Mouse (Mus musculus): ENCODE results near the gene Cacna1d.

The Cacna1d gene

GRCm38 (mm10) chr14:29994976-29995375 lies 496.3 kb downstream of the Cacna1d start:
- Histone ChIP-seq H3K36me3 (ENCODE audit: control insufficient read depth, insufficient read depth, low read length, poor library complexity, severe bottlenecking) (peaks cover 8% of the 10 kb centered on the region), H3K27me3 (ENCODE audit: control insufficient read depth, insufficient read depth, low read length, poor library complexity, severe bottlenecking) (no peaks in the 10 kb centered on the region)
- DNase-seq (ENCODE audit: low read depth, low spot score): no peak

Measured in splenic B cell, adult 2 months (primary cell).